Mouse (Mus musculus) ovary, postnatal 36 days (tissue): ENCODE data around the gene Necab2.

Experiments
- DNase-seq: peaks from one replicate; pipeline ENCODE4 v3.0.0; 2022; ENCODE audit warnings: low spot score, mixed read lengths

Gene Necab2

GRCm38 (mm10) chr8:119428350-119428740 lies 18.2 kb upstream of the Necab2 start:
- no peak for DNase-seq

- DNase-seq, result no peak
These were observed 17.7 kb upstream of the Necab2 start for GRCm38 (mm10) chr8:119428766-119429327.

- DNase-seq, result no peak
These were observed 17.0 kb upstream of the Necab2 start for GRCm38 (mm10) chr8:119429552-119429951.

GRCm38 (mm10) chr8:119430250-119430649 lies 16.3 kb upstream of the Necab2 start:
- DNase-seq, result no peak

- DNase-seq, result no peak
These were observed 15.8 kb upstream of the Necab2 start for GRCm38 (mm10) chr8:119430690-119431089.

DNA sequence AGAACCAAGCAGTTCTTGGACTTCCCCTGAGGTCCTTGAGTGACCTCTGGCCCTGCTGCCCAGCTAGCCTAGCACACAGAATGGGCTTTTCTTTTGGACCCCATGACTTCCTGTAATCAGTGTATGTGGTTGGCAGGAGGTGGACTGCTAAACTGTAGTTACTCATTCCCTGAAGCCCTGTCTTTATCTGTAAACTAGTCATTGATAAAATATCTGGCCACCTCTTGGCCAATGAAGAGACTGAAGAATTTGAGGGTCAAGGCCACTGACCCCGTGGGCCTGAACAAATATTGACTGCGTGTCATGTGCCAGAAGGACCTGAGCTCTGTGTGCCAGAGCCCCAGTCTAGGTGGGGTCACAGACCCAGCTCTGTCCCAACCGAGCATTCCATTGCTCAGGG lies 14.1 kb upstream of the Necab2 start:
- no peak for DNase-seq

DNA sequence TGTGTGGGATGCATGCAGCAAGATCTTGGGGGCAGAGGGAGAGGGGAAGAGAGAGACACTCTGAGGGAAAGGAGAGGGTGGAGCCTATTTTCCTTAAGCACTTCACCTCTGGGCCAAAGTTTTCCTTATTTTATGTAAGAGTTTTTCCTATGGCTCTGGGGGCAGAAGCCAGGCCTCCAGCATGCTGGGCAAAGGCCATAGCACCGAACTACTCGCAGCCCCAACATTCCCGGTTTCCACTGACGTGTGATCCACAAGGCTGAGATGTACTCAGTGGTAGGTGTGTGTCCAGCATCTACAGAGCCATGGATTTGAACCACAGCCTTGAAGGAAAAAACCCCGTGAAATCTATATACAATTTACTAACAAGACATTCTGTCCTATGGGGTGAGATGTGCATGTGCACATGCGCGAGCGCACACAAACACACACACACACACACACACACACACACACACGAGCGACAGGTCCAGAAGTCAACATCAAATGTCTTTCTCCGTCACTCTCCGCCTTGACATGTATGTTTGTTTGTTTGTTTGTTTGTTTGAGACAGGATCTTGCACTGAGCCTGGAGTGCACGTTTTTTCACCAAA lies 12.8 kb upstream of the Necab2 start, which contains the start of gene Osgin1:
Gene Osgin1, plus strand, starts transcription at position 543 of the 593 bp plus-strand sequence.
- no peak for DNase-seq

- DNase-seq, result no peak
These were observed 11.9 kb upstream of the Necab2 start for GRCm38 (mm10) chr8:119434569-119434968.

DNA sequence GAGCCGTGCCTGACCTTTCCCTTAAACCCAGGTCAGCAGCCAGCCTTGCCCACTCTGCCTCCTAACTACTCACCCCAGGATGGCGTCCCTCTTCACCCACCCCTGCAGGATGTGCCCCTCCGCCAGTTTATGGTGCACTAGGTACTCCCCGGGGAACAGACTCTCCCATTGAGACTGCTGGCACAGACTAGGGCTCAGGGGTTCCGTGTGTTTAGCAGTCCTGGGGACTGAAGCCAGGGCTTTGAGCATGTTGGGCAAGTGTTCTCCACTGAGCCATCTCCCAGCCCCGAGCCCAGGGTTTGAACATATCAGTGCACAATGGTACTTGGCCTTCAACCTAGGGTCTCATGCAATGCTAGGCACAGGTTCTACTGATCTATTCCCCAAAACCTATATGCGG lies 11.0 kb upstream of the Necab2 start:
- DNase-seq, result no peak

GRCm38 (mm10) chr8:119436331-119436730 lies 10.2 kb upstream of the Necab2 start:
- DNase-seq, result no peak

- peak; percentile 81 for DNase-seq
These were observed 9.6 kb upstream of the Necab2 start for GRCm38 (mm10) chr8:119436933-119437332.

GRCm38 (mm10) chr8:119437506-119437905 lies 9.0 kb upstream of the Necab2 start:
- no peak for DNase-seq

DNA sequence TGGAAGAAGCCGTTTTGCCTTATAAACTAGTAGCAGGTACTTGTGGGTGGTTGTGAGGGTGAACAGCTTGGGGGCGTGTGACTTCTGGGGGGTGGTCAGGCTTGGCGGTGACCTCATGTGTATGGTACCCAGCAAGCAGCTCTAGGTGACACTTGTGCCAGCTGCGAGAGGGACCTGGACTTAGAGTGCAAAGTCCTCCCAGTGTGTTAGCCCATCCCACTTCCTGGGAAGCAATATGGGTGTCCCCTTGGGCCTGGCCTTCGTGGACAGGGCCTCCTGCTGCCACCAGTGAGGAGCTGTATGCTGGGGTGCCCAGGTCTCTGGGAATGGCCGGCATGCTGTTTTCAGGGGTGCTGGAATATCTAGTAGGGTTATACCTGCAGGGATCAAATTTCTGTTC lies 7.6 kb upstream of the Necab2 start:
- no peak for DNase-seq

- no peak for DNase-seq
These were observed 7.1 kb upstream of the Necab2 start for GRCm38 (mm10) chr8:119439424-119439823.

GRCm38 (mm10) chr8:119439893-119440249 lies 6.6 kb upstream of the Necab2 start:
- no peak for DNase-seq

- DNase-seq, result peak; percentile 75
These were observed 6.1 kb upstream of the Necab2 start for GRCm38 (mm10) chr8:119440250-119440951.

GRCm38 (mm10) chr8:119440952-119441270 lies 5.6 kb upstream of the Necab2 start:
- no peak for DNase-seq

DNA sequence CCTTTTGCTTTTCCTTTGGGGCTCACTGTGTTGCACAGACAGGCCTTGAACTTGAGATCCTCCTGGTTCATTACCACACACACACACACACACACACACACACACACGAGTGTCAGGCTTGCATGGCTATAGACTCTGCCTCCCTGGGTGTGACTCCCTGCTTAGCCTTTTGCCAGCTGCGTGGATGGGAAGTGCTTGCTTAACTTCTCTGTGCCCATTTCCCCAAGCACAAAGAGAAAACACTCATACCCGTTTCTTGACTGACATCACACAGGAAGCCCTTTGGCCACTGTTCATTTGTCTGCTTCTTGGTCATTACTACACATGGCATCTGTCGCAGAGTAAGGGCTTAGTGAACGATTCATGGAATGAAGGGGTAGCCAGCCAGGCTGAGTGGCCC lies 4.5 kb upstream of the Necab2 start:
- no peak for DNase-seq

DNA sequence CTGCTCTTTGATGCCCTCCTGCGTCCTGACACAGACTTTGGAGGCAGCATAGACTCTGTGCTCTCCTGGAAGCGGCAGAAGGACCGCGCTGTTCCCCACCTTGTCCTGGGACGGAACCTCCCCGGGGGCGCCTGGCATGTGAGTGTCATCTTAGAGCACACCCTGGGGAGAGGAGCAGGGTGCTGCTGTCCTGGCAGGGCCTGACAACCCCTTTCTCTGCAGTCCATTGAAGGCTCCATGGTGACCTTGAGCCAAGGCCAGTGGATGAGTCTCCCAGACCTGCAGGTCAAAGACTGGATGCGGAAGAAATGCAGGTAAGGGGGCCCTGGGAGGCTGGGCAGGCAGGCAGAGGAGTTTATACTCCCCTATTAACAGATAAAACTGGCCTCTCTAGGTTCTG lies 3.5 kb upstream of the Necab2 start:
- DNase-seq, result no peak

GRCm38 (mm10) chr8:119446990-119447780 lies 666 bp downstream of the Necab2 start:
- no peak for DNase-seq

GRCm38 (mm10) chr8:119447781-119448170 lies 1.3 kb downstream of the Necab2 start:
- DNase-seq, result no peak

DNA sequence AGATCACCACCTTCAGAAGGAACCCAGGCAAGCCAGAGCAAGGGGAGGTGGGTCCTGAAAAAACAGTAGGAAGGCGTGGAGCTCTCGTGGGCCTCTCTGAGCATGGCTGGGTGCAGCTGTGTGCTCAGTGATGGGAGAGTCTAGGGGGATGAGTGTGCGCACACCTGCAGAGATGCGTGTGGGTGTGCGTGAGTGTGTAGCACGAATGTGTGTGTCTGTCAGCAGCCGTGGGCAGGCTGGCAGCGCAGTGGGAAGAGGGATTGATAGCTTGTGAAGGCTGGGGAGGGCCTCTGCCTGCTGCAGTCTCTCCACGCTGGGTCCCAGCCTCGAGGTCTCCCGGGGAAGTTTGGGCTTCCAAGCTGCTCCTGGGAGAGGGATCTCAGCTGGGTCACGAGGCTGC lies 3.1 kb downstream of the Necab2 start:
- DNase-seq, result no peak

GRCm38 (mm10) chr8:119451131-119451530 lies 4.6 kb downstream of the Necab2 start:
- no peak for DNase-seq
